Mouse (Mus musculus): ENCODE results near the gene Filip1.

DNA sequence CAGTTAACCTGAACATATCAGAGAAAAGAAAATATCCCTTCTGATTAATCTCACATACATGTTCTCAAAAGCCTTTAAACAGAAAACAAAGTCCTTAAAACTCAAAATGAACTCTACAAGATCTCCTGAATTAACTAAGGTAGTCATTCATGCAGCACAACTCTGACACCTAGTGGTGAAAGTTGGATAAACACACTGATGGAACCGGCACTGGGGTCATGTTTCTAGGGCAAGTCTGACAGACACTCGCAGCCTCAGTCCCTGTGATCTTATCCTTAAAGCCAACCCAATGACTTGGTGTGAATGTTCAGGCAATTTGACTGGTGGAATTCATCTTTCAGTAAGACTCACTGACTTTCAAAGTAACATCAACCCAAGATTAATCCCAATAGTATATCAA is 13.4 kb upstream of the Filip1 start:
- TF ChIP-seq EP300 (IDR thresholded peaks at IDR 0.05; ENCODE audit: low read depth) (no peak), CTCF (IDR thresholded peaks at IDR 0.05; ENCODE audit: low read depth) (peak; percentile 78)
